Mouse (Mus musculus) 3134 (cell line): ENCODE measurements around the gene Bank1.
"Not testable (repeated sequence)": the region's sequence is repeated elsewhere in the genome, so short reads cannot be mapped to it uniquely, and the experiment has no call there.

Experiments
- DNase-seq: peaks from one replicate; pipeline ENCODE4 v3.0.0-alpha.2; 2011; ENCODE audit warnings: low spot score; ENCODE audit not compliant: insufficient read length; ENCODE audit errors: extremely low read depth

Gene Bank1

DNA sequence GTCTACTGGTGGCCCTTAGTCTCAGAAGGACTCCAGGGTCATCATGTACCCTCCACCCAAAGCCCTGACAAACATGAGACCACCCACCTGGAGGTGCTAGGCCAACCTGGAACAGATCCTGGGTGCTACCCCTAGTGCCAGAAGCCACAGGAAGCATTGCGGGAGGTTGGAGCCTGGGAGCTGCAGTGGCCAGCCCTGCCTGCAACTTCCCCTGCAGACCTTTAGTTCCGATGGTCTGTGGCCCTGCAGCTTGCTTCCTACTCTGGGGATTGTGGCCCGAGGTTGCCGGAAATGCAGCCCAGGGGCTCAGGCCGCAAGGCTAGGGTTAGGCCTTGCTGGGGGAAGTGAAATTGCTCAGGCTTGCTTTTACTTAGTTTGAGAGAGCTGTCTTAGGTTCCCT is at the start of gene Bank1:
Bank1 (minus strand) TSS at position 284 of the 400 bp plus-strand sequence.
- no peak for DNase-seq

DNA sequence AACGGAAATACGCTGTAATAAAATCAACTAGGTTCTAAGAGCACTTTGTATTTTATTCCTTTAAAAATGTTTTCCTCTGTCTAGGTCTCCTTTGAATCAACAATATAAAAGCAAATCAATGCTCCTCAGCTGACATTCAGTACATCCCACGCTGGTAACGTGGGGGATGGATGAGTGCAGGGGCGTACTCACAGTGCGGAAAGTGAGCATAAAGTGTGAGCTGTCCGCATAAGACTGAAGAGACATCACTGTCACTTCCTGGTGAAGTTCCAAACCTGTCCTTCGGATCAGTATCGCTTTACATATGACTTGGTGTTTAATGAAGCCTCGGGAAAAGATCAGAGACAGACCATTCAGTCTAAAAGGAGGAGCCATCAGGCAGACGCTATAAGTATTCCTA is 44.0 kb upstream of the Bank1 start:
- no peak for DNase-seq

DNA sequence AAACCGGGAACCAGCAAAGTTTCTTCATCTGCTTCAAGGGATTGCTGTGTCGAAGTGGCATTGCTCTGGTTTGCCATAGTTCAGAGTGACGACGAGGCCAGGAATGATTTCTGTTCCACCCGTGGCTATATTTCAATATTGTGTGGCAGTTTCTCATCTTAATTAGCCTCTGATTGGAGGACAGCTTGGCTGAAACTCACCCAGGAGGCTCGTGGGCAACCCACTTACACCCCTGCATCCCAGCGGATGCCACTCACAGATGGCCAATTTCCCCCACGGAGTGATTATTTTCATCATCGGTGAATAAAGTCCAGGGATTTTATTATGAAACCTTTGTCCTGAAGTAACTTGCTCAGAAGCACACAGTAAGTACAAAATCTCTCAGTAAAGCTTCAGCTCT is 43.6 kb upstream of the Bank1 start:
- DNase-seq: no peak

DNA sequence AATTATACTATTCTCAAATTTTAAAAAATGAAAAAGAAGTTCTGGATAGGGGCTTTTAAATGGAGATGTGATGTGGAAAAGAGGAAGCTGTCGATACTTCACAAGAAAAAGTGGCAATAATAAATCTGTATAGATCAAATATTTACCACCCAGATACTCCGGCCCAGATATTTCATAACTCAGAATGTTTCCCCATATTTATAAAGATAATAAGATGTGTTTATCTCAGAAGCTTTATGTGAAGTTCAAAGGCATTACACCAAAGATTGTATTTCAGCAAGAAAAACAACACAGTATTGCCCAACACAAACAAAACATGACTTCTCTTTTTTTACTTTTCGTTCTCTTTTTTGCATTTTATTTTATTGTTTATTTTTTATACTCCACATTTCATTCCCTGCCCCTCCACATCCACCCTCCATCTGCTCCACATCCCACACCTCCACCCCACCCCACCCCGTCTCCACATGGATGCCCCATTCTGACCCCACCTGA is 42.7 kb upstream of the Bank1 start:
- DNase-seq: no peak

DNA sequence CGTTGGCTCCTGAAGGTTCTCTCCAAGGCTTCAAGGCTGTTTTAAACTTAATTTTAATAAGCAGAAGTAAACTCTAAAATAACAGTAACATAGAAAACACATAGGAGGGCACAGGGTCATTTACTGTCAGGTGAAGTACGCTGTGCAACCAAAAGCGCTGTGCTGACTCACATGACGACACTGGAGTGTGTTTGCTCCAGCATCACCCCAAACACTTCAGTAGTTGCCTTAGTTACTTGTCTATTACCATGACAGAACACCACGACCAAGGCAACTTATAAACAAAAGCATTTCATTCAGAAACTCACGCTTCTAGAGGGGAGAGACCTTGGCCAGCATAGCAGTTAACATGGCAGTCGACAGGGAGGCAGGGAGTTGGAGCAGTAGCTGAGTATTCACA is 23.8 kb upstream of the Bank1 start:
- DNase-seq: no peak

DNA sequence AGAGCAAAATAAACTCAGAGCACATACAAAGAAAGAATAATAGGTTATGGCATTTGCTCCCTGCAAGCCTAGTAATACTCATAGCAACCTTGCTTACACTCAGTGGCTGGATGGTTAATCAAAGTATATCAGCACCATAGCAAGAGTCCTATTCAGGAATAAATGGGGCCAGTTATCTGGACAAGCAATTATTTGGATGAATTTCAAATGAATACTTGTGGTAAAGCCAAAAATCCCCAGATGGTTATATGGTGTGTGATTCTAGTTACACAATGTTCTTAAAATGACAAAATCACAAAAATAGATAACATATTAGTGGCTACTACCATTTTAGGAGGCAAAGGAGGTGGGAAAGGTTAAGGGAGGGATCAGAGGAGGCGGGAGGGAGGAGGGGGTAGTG is 22.7 kb upstream of the Bank1 start:
- no peak for DNase-seq

DNA sequence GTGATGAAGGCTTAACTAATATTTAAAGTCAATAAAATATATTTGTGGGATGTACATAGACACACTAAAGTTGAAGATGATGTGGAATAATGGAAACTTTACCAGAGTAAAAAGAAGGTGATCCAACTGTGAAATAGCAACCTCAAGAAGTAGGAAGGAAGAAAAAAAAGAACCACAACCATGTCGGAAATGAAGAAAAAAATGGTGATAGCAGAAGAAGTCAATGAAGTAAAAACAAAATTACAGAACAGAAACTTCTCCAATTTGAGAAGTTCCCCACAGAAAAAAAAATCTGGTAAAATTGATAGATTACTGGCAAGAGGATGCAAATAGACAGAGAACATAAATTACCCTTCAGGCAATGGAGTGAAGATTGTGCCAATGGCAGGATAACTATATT is 21.4 kb upstream of the Bank1 start:
- DNase-seq: no peak

DNA sequence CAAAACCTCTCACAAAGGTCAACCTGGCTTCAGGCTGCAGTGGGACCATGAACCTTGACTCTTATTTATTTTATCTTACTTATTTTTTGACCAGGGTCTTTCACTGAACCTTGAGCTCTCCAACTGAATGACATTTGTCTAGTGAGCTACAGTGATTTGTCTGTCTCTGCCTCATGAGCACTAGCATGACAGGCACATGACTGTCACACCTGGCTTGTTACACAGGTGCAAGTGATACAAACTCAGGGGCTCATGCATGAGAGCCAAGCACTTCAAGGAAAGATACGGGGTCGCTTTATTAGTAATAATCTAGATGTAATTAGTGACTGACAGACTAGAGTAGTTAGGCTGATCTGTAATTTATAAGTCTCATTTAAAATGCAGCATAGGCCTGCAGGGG is 16.0 kb upstream of the Bank1 start:
- DNase-seq: no peak

DNA sequence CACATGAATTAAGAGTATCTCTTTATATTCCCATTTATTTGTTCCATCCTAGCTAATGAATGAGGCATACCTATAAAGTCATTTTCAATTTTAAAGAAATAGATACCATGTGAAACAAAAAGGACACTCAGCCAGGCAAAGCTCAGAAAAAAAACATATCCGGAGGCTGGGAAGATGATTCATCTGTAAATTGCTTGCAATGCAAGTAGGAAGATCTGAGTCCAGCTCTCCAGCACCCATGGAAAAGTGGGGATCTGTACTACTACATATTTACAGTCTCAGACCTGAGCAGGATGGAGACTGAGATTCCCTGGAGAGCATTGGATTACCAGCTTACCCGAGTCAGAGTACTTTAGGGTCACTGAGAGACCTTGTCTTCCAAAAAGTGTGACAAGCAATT is 14.0 kb upstream of the Bank1 start:
- DNase-seq: no peak

DNA sequence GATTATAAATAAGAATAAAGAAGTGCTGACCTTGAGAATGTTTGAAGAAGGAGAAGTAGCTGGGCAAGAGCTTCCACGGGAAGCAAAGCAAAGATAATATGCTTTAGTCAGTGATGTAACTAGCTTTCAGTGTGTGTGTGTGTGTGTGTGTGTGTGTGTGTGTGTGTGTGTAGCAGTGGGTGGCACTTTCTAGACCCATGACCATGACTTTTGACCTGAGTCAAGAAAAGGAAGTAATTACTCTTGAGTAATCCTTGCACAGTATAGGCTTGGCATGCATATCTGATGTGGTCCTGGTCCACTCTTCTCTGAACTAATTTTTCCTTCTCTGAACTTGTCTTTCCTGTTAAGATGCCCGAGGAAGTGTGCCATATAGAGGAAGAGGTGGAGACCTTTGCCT is 5.3 kb upstream of the Bank1 start:
- no peak for DNase-seq

DNA sequence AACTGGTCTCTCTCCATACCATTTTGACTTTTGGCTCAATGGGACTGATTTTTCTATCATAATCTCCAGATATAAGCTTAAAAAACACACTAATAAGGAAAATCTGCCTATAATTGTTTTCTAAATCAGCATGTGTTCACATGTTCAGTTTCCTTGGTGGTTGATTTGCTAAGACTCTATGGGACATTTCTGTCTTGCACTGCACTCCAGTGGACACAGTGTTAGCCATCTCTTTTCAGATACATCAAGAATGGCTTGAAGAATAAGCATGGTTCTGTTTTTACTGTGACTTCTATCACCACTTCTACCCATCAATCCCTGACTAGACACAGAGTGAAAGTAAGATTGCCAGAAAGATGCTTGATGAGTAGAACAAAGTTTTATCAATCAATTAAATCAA is 4.2 kb upstream of the Bank1 start:
- DNase-seq: no peak

DNA sequence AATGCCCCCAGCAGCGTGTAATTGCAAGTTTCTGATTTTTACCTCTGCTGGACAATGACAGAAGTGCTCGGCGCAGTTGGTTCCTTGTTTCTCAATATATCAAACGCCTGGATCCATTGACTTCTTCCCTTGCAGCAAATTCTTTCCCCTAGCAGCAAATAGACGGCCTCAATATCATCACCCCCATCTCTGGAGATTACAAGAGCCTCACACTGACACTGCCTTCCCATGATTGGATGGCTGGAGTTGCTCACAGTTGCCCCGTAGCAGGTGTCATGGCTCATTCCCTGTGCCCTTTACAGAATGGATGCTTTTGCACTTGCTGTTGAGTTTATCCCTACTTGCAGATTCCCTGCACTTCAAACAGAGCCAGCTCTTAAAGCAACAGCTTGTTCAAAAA is 3.3 kb upstream of the Bank1 start:
- DNase-seq: no peak

DNA sequence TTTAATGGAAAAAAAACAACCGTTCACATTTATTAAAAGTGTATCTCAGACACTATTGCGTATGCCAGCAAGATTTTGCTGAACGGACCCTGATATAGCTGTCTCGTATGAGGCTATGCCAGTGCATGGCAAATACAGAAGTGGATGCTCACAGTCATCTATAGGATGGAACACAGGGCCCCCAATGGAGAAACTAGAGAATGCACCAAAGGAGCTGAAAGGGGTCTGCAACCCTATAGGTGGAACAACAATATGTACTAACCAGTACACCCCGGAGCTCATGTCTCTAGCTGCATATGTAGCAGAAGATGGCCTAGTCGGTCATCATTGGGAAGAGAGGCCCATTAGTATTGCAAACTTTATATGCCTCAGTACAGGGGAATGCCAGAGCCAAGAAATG is 1.1 kb downstream of the Bank1 start:
- DNase-seq: not testable (repeated sequence)

DNA sequence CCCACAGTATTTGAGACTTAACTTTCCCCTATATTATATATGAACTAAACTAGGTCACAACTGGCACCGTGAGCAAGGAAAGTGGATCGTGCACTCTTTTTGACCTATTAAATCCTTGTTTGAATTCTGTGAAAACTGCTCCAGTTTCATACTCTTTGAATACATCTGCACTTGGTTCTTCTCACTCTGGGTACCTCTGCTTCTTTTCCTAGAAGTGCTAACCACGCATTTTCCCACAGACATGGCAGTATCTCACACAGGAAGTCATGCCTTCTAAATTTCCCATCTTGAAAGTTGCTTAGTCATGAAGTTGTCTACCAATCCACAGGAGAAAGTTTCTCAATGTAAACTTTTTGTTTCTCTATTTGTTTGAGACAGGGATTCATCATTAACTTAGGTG is 3.9 kb downstream of the Bank1 start:
- no peak for DNase-seq

DNA sequence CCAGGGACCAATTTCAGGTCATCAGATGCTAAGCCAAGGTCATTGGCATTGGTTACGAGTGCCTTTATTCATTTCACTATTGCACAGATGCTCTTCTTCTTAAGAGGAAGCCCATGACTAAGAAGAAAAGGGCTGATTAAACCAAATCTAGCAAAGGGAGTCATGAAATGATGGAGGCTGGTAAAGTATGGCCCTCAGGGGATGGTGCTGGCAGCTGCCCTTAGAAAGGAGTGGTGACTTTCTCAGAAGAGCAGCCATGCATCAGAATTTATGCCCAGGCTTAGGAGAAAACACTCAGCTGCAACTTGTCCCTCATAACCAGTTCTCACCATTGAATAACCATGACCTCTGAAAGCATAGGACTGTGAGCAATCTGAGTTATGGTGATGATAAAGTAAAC is 17.4 kb downstream of the Bank1 start:
- no peak for DNase-seq

DNA sequence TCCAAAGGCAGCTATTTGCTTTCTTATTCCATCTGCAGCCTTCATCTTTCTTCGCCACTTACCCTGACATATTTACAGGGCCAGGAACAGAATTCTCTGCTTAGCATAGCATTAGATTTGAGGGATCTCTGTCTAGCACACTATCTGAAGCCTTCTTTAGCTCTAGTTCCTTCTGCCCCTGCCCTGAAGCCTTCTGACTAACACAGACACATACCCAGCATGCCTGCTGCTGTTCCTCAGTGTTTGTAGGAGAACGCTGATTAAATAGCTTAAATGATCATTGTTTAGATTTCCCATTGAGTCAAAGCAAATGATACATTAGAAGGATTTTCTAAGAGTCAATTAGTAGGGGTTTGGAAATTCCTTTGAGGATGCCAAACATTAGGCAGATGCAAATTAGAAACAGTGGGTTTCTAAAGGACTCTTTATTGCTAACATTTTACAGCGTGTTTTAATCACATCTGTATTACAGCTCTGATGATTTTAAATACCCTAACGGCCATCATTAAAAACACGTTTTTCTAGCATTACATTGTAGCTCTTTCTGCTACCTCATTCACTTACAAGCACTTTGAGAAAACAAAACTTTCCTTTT is 19.2 kb downstream of the Bank1 start:
- no peak for DNase-seq

DNA sequence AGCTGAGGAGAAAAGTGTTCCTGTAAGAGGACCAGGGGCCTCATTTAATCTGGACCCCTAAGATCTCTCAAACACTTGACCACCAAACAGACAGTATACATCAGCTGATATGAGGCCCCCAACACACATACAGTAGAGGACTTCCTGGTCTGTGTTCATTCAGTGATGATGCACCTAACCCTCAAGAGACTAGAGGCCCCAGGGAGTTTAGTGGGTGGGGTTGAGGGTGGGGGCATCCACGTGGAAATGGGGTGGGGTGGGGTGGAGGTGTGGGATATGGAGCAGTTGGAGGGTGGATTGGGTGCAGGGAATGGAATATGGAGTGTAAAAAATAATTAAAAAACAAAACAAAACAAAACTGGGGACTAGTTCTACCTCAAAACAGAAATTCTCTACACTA is 23.3 kb downstream of the Bank1 start:
- DNase-seq: no peak

DNA sequence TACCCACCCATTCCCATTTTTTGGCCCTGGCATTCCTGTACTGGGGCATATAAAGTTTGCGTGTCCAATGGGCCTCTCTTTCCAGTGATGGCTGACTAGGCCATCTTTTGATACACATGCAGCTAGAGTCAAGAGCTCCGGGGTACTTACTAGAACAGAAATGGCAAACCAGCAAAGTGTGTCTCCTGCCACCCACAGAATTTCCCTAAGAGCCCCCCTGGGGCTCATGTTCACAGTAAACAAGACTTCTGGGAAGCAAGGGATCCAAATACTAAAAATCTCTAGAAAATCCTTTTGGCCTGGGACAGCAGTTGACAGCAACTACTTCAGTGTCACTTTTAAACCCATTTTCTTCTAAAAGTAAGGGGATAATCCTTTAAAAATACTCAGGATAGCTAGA is 25.1 kb downstream of the Bank1 start:
- DNase-seq: not testable (repeated sequence)

DNA sequence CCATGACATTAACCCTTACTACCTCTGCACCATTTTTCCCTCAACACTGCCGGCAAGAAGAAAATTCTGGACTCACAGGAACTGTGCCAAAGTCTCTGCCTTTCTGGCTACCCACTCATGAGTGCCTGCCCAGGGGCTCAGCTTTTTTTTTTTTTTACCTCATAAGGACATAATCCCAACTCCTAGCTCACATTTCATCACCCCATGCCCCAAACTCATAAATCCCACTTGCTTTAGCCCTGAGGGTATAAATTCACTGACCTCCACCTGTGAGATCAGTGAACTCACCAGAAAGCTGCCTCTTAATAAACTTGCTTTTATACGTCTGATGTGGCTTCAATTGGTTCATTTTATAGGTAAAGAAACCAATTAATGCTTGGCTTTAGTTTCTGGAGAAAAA is 28.5 kb downstream of the Bank1 start:
- no peak for DNase-seq

DNA sequence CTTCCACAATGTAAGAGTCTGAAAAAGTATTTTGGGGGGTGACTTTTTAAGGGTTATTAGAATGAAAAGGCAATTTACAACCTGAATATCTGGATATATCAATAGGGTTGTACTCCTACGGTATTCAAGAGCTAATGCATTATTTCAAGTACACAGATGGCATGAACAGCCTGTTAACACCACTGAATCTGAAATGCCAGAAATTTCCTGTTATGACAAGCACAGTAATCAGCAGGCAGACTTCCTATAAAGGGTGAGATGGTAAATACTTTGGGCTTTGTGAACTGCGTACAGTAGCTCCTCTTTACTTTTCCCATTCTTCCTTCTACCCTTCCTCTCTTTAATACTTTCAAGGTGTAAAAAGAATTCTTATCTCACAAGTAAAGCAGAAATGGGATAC is 30.6 kb downstream of the Bank1 start:
- no peak for DNase-seq

DNA sequence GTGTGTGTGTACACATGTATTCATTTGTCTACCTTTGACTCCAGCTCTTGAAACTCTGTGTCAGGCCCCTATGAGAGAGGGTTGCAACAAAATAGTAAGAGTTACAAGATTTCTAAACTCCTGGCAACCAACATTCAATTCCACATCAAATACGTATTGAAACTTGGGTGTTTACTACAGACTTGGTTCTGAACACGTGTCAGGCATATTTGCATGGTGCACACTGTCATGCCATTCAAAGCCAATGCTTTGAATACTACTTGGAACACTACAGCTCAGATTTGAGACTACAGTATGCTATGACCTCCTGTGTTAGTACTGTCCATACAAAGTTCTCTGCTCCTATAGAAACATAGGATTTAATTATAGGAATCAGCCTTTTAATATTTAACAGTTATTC is 38.0 kb downstream of the Bank1 start:
- DNase-seq: no peak

DNA sequence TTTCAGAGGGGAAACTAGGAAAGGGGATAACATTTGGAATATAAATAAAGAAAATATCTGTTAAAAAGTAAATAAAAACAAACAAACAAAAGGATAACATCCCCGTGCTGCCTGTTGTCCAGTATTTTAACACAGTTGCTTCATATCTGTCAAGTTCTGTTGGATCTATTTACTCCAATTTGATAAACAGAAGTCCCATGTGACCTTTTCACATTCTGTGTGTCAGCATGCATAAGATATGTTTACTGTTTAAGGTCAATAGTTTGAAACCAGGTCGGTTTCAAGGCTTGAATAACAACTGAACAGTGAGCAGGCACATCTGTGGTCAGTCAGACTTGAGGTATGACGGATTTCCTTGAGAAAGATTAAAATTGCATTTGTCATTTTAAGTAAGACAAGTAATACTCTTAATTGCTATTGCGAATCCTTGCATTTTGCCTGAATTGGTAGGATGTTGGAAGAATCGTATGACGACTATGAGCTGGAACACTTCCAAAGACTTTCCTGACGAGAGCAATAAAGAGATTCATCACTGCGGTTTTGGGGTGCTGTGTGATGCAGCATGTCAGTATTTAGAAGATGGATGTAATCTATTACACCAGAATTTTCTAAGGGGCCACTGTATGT is 60.8 kb downstream of the Bank1 start:
- DNase-seq: no peak

DNA sequence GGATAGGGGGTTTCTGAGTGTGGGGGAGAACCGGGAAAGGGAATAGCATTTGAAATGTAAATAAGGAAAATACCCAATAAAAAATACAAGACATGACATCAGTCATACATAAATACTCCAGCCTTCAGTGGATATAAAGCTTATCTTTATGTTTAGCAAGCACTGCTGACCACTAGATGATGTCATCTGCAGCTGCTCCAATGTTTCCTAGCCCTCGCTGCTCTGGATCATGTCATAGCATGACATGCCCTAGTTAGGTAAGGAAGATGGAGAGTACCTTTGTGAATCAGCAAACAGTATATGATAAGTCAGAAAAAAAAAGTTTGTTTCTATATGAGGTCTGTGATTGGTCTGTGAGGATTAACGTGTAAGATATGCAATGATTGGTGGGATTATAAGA is 68.1 kb downstream of the Bank1 start:
- no peak for DNase-seq
